Mouse (Mus musculus) thymus, postnatal 25 days (tissue): ENCODE data around the gene Tagln.

ENCODE experiments used
- DNase-seq: peaks from one replicate; pipeline ENCODE4 v3.0.0; 2022

Gene Tagln

GRCm38 (mm10) chr9:45935628-45936210 lies at the start of gene Tagln:
TSS of gene Tagln (minus strand) at chr9:45936058.
- no peak for DNase-seq

- peak; percentile 6 for DNase-seq
Observed at GRCm38 (mm10) chr9:45985229-45985567, 49.3 kb upstream of the Tagln start.

GRCm38 (mm10) chr9:45984409-45985228 lies 48.8 kb upstream of the Tagln start:
- peak; percentile 90 for DNase-seq

GRCm38 (mm10) chr9:45983676-45984408 lies 48.0 kb upstream of the Tagln start:
- DNase-seq = no peak

GRCm38 (mm10) chr9:45981331-45981730 lies 45.5 kb upstream of the Tagln start:
- peak; percentile 9 for DNase-seq

- DNase-seq = no peak
Observed at GRCm38 (mm10) chr9:45980611-45981010, 44.8 kb upstream of the Tagln start.

- no peak for DNase-seq
Observed at GRCm38 (mm10) chr9:45979778-45980177, 43.9 kb upstream of the Tagln start.

- DNase-seq = peak; percentile 24
Observed at GRCm38 (mm10) chr9:45976884-45977283, 41.0 kb upstream of the Tagln start.

GRCm38 (mm10) chr9:45963577-45963976 lies 27.7 kb upstream of the Tagln start:
- no peak for DNase-seq

GRCm38 (mm10) chr9:45961855-45962254 lies 26.0 kb upstream of the Tagln start:
- no peak for DNase-seq

- DNase-seq = no peak
Observed at GRCm38 (mm10) chr9:45959661-45960060, 23.8 kb upstream of the Tagln start.

GRCm38 (mm10) chr9:45958851-45959250 lies 23.0 kb upstream of the Tagln start:
- no peak for DNase-seq

GRCm38 (mm10) chr9:45958023-45958670 lies 22.3 kb upstream of the Tagln start:
- no peak for DNase-seq

GRCm38 (mm10) chr9:45955107-45955963 lies 19.5 kb upstream of the Tagln start, which contains the start of gene Sidt2:
TSS of gene Sidt2 (minus strand) at chr9:45955258.
- peak; percentile 90 for DNase-seq

GRCm38 (mm10) chr9:45954294-45955106 lies 18.6 kb upstream of the Tagln start:
- DNase-seq = no peak

GRCm38 (mm10) chr9:45953511-45954293 lies 17.8 kb upstream of the Tagln start:
- no peak for DNase-seq

GRCm38 (mm10) chr9:45952890-45953289 lies 17.0 kb upstream of the Tagln start:
- no peak for DNase-seq

- DNase-seq = no peak
Observed at GRCm38 (mm10) chr9:45952057-45952456, 16.2 kb upstream of the Tagln start.

GRCm38 (mm10) chr9:45946872-45947183 lies 11.0 kb upstream of the Tagln start:
- no peak for DNase-seq

GRCm38 (mm10) chr9:45946182-45946871 lies 10.5 kb upstream of the Tagln start:
- DNase-seq = no peak
